Mouse (Mus musculus): ENCODE measurements around the gene Myo15b.

DNA sequence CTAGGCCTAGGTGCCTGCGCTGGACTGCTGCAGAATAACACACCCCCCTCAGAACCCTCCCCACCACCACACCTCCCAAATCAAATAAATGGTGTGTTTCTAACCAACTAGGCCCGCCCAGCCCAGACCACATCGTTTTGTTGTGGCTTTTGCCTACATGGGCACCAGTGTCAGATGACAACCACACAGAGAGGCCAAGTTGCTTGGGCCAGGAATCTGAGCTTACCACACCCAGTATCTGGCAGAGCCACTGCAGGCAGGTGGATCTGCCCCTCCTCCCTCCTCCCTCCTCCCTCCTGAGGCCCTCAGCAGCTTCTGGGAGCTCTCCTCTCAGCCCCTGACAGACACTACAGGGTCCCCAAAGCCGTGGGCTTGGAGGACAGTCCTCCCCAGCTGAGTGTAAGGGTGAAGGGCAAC is 19.3 kb upstream of the Myo15b start:
- TF ChIP-seq CTCF (IDR thresholded peaks at IDR 0.05), result no peak
- TF ChIP-seq POLR2A (IDR thresholded peaks at IDR 0.05; ENCODE audit: insufficient read depth, low read depth, low read length), result no peak
